Mouse (Mus musculus) thymus, postnatal 10 days (tissue): ENCODE results near the gene Nrxn1.

Experiments used
- DNase-seq, 2 experiments: peaks; one replicate each; pipeline ENCODE4 v3.0.0; 2021; ENCODE audit warnings: low spot score in 2 of 2

Nrxn1 gene

DNA sequence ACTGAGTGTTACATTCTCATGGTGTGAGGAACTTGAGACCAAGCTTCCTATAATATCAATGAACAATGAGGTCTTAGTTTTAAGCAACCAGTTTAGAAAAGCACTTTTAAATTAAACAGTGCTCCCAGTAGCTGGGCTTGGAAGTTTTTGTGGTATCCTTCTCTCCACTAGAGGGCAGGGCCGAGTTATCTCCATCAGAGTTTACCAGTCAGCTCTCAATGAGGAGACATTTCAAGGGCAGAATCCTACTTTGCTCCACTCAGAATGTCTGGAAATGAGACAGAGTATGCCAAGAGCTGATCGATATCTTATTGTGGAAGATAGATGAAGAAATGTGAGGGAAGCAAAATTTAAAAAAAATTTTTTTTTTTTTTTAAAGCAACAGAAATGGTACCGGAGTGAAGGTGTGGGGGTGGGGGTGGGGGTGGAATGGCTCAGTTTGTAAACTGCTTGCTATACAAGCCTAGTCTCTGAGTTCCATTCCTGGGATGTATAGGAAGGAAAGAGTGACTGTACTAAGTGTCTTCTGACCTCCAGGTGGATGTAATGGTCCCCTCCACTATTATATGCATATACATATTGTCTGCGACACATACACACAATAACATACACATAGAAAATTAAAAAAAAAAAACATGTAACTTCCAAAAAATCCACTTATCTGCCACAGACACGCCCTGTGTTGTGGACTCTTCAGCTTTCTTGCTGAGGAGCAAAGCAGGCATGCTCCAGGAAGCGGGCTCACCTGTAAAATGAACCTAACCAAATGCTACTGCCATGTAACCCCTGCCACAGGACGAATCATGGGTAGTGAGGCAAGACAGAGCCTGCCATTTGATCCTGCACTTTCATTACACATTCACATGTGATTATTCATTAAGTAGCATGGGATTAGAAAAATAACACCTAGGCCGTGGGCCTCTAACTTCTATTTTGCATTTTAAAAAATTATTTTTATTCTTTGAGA, 283.4 kb downstream of the Nrxn1 start:
- peak in 1 of 2 experiments; percentile 7 for DNase-seq

DNA sequence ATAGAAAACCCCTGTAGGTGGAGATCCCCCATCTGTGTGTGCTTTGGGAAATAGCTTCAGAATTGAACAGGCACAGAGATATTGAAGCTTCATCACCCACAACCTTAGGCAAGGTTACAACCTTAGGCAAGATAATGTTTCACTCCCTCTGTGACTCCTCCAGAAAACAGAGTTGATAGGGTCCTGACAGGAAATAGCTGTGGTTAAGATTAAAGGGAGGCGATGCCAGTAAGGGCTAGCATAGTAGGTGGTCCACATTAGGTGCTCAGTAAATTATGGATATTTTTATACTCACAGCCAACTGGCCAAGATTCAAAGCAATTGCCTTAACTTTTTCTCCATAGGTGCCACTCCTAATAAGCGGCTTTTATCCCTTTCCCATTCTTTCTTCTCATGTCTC, 284.6 kb downstream of the Nrxn1 start:
- DNase-seq: no peak

DNA sequence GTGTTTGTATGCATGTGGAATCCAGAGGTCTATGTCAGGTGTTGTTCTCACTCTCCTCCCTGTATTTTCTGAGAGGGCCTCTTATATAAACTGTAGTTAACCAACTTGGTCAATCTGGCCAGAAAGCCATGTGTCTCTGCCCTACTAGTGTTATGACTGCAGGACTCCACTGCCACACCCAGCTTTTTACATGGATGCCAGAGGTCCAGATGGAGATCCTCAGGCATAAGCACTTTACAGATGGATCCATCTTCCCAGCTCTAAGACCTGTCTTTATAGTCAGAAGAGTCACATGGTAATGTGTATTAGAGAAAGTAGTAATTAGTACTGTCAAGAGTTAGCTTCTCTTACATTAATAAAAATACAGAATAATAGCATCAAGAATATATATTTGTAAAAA, 285.7 kb downstream of the Nrxn1 start:
- no peak for DNase-seq

DNA sequence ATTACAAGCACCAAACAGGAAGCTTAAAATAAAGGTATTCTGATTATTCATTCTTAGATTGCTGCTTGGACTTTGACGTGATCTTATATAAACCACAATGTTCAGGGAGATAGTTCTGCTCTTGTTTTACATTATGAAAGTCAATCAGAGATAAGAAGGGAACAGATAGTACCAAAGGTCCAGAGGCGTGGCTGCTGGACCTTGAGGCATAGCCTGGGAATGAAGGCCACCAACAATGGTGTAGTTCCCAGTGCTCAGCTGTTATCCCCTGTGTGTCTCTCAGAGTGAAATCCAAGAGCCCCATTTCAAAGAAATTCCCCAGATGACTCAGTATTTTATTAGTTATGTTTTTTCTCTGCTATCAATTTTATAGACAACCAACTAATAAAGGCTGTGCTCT, 294.2 kb downstream of the Nrxn1 start:
- no peak for DNase-seq

DNA sequence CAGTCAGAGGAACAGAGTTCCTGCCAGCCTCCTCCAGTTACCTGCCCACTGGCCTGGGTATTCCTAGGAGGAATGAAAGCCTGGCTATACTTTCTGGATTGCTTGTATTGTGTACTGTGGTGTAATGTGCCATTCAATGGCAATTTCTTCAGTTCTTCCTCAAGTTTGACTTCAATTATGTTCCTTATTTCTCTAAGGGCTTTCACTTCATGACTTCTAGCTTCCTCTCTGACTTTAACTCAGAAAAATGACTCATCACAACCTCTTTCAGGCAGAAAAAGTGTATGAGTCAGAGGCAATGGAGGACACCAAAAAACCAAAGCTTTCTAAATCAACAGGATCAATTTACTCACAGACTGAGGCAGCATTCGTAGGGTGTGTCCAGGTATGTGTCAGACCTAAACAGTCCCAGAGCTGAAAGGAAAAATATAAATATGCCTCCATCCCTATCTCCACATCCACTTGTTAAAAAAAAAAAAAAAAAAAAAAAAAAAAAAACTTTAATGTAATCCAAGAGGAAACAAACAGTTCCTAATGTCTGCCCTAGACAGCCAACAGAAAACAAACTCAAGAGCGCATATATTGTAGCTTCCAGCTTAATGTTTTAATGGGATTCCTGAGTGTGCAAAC, 295.1 kb downstream of the Nrxn1 start:
- no peak for DNase-seq

DNA sequence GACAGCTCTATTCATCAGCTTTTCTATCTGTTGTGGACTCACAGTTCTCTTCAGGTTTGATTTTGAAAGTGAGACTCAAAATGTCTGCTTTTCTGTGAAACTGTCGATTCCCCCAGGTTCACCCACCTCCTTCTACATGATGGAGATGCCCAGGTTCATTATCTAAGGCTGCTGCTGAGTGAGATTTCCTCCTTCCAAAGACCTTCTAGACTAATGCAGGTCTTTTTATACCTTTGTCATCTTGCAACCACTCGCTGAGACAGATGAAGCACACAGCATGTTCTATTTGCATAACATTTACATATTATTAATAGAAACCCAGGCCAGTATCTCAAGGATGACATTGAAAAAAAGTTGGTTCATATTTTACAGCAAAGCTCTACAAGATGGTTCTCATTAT, 295.9 kb downstream of the Nrxn1 start:
- DNase-seq: no peak

DNA sequence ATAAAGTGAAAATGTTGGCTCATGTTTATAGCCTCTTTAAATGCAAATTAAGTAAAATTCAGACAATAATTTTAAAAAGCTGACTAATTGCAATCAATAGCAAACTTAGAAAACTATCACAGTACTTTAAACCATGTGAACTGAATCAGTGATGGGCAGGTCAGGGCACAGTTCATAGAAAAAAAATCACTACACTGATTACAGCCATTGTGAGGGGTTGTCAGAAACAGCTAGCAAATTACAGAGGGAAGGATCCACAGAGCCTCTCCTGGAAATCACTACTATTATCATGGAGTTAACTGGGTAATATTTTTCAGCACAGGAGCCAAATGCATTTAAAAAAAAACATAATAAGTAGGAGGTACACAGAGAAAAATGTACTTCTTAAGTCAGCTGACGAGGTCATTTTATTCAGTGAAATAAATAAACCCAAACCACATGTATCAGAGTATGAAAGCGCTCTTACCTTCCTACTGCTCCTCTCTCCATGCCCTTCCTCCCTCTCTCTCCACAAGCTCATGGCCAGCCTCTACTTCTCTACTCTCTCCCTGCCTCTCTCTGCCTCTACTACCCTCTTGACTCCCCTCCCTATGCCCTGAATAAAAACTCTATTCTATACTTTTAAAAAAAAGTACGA, 304.3 kb downstream of the Nrxn1 start:
- no peak for DNase-seq

DNA sequence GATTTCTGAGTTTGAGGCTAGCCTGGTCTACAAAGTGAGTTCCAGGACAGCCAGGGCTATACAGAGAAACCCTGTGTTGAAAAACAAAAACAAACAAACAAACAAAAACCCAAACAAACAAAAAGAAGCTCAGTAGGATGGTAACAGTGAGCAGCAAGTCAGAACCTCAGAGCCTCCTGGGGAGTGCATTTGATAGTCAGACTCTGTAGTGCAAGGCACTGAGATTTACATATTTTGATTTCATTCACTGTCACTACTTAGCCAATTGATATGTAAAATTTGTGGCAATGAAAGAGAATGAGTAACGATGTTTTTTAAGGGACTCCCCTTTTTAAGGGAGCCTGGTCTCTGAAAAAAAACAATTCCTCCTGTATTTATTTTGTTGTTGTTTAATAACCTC, 304.8 kb downstream of the Nrxn1 start:
- DNase-seq: no peak

DNA sequence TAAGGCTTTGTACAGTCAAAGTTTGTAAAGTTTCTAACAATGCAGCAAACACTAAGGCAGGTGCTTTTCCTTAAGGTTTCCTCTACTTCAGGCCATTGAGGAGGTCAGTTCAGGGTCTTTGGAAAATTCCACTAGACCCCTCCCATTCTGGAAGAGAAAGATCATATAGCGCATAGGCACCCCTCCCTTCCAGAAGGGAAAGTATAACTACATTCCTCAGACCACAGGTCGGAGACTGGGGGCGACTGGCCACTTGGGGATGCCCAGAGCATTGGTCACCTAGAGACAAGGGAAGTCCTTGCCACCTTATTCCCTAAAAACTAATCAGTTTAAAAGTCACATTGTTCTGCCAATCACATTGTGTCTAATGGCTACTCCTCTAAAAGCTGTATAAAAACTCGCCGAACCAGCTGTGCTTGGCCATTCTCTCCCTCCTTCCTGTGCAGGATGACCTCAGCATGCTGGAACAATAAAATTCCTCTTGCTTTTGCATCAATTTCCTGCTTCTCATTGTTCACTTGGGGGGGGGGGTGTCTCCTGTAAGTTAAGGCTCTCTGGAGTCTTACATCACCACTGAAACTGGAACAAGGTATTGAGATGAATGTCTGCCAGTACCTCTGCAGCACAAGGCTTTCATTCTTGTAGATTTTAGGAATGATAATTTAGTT, 305.6 kb downstream of the Nrxn1 start:
- DNase-seq: no peak

DNA sequence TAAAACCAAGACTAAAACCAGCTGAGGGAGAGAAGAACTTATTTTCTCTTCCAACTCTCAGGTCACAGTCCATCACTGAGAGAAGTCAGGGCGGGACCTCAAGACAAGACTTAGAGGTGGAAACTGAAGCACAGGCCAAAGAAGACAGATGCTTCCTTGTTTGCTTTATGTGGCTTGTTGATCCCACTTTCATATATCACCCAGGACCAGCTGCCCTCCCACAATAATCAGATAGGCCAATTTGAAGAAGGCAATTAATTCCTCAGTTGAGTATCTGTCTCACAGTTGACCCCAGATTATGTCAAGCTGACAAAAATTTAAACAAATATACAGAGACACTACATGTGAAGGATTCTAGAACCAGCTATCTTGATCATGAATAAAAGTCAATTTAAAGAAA, 312.4 kb downstream of the Nrxn1 start:
- DNase-seq: no peak

DNA sequence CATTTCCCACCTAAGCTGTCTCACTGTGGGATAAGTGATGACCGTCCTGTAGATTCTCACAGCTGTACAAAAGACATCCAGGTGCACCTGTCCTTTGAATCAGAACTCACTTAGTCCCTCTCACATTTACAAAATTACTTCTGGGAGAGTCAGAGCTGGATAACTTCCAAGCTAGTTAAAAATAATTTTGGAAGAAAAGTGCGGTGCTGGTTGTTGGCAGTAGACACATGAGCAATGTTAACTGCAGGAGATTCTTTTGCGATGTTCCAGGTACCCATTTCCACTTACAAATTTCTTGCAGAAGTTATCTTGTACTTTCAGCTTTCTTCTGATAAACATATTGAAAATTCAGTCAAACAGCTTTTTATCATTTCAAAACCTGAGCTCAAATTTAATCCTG, 317.5 kb downstream of the Nrxn1 start:
- DNase-seq: no peak

DNA sequence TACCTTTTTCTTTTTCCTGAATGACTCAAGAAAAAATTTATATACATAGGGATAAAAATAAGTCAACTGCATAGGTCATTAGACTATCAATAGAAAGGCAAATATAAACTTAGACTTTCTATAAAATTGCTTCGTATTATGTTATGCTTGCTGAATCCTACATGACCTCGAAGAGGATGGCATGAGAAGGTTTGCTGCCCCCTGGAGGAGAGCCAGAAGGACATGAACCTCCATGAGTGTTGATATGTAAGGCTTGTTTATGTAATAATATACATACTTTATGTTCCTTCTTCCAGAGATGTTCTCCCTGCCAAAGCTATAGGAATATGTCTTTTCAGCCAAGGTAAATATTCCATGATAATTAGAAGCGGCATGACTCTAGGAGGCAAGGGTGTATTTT, 319.6 kb downstream of the Nrxn1 start:
- no peak for DNase-seq

DNA sequence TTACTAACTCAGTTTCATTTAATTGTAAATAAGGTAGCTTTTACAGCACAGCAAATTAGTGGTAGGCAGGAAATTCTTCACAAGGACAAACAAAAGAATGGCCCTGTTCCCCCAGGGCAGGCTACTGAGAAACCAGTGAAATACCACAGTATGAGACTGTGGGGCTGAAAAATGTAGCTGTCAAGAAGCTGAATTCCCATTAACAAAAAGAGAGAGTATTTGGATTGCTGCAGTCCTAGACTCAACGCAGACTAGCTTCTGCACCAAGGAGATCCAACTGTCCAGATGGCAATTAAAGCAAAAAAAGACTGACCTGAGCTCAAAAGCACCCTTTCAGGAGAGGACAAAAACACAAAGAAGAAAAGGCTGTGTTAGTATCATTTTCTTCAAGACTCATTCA, 324.7 kb downstream of the Nrxn1 start:
- no peak for DNase-seq

DNA sequence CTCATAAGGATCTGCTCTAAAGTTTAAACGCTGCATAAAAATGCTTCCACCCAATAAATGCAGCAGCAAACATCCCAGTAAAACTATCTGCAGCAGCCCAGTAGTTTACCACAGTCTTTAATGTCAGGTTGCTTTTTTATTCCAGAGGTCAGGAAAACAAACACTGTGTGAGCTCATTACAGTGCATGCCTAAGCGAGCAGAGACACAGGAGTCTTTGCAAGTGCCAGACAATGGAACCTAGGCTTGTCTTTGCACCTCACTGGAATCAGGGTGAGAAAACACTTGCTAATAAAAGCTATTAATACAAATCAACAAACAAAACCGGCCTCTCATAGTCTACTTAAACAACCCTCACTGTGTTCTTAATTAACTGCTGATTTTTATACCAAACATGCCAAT, 365.7 kb downstream of the Nrxn1 start:
- no peak for DNase-seq

DNA sequence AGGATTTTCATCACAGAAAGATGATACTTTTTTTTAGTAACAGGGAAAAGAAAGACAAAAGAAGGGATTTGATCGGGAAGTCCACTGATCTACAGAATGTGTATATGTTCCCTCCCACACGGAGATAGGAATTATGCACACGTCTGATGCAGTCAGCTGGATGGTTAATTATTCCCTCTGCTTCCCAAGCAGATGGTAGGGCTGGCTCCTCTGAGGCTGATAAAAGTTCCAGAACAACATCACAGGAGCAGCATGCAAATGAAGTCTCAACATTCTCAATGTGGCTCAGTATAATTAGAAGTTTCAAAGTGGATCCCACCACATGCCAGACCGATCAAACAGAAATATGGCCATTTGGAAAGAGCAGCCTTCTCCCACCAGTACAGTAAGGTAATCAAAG, 388.1 kb downstream of the Nrxn1 start:
- DNase-seq: no peak

DNA sequence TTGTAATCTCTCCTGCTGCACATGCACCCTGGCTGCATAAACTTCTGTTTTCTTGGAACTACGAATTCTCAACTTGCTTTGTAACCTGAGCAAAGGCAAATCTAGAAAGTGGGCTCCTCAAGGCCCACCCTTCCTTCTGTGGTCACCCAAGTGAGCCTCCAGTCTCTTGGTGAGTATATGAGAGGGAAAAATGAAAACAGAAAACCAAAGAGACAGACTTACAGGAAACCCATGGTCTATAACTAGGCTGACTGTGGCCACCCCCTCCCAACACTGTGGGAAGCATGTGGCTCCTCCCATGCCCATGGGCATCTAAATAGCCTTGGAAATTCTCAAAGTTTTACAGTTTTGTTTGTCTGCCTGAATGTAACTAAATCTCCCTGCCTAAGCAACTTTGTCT, 390.2 kb downstream of the Nrxn1 start:
- DNase-seq: no peak

DNA sequence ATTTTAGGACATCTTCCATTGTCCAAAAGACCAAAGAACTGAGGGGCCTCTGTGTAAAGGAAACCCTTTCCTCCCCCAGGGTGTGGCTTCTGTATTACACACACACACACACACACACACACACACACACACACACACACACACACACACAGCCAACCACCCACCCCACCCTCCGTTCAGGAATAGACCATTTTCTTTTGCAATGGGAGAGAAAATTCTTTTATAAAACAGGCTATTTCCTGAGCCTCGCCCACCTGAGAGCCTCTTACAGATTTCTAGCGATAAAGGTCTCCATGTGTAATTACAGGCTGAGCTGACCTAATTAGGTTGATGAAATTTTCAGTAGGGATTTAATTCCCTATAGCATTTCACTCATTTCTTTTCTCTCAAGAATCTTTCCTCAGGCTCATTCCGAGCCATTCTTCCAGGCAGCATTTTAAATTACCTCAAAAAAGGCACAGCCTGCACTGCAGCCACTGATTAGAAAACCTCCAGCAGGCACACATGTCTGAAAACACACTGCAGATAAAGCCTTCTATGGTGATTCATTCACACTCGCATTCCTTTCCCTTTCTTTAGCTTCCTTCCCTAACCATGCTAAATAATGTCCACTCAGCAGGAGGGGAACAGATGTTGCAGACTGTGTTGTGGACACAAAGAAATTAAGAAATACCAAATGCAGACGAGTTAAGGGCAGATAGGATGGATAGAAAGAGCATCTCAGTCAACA, 396.6 kb downstream of the Nrxn1 start:
- DNase-seq: no peak

DNA sequence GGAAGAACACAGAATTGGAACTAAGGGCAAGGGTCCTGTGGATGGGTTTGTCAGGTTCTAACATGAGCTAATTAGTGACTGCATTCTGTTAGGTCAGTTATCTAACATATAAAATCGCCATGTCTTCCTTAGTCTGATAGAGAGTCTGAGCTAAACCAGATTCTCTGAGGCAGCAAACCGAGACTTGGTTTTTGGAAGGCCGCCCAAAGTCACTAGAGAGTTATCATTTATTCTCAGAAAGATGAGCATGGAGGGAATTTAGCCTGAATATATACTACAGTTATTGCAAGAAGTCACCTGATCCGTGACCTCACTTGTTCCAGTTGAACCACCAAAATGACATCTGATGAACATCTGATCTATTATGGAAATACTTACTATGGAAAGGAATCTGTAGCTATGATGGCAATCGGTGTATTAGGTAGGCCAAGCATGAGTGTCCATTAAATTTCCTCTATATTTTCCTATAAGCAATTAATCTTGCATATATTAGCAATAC, 397.7 kb downstream of the Nrxn1 start:
- no peak for DNase-seq

DNA sequence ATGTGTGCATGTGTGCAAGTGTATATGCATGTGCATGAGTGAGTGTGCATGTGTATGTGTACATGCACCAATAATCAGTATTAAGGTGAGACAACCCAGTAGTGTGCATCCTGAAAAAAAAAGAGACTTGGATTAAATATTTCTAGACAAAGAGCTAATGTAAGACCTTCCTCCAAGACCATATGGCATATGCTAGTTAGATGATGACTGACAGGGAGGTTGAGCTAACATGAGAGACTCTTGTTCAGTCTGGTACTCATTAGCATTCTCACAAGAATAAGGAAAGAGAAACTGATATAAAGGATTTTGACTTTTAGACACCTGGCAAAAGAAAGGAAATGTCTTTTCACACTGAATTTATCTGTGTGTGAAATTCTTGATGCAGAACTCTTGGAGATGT, 408.7 kb downstream of the Nrxn1 start:
- no peak for DNase-seq

DNA sequence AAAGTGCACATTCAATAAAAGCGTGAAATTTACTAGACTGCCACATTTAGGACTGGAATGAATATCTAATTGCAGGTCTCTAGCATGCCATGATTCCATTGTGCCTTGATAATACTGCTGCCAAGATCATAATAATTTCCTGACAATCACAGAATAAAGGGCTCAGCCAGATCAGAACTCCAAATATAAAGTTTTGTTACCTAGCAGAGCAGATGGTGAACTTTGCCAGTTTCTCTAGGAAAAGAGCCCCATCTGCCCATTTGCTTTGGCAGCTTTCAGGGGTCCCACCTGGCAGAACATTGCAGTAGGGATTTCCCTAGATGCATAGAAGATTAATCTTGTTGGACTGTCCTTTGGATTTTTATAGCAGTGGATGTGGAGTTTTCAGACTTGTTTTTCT, 411.9 kb downstream of the Nrxn1 start:
- no peak for DNase-seq

DNA sequence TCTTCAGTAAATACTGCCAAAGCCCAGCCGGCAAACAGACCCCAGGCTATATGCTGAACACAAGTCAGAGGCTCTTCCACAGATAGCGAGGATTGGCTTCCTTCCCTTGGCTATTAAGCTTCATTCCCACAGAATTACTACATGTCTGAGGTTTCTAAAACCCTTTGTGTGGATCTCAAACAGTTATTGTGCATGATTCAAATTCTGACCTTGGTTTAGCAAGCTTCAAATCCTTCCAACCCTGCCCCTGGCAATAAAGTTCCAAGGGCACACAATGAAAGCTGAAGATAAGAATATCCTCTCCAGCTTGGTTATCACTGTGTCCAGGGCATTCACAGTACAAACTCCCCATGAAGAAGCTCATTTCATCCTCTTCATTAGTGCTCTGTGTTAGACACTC, 416.2 kb downstream of the Nrxn1 start:
- DNase-seq: no peak
